Mouse (Mus musculus): ENCODE data around the gene Olfr211. TPM values are rescaled to one million over a fixed set of nuclear protein-coding genes. Genes with fewer than 3 reads are reported as not detected.
"Not testable (repeated sequence)": the region's sequence is repeated elsewhere in the genome, so short reads cannot be mapped to it uniquely, and the experiment has no call there.

Gene Olfr211
- total RNA-seq (2021), result not detected

DNA sequence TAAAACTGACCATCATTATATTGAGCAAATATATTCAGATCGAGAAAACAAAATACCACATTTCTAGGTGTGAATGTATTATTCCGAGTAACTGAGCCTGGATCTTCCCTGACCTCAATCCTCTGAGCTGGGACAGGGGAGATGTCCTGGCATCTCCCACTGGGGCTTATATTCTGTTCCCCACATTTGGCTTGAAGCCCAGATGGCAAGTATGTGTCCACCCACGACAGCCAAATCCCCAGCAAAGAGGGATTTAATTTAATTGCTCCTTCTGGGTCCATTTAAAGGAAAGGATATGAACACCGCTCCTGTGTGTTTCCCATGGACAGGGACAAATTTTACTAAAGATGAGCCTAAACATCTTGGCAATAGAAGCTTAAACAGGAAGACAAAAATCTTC is at the start of gene Olfr211:
Gene Olfr211 (plus strand): TSS at position 301 of the 400 bp plus-strand sequence.
- intact Hi-C loops (cut with DNase I), result no loop called here
- DNase-seq, result no peak

DNA sequence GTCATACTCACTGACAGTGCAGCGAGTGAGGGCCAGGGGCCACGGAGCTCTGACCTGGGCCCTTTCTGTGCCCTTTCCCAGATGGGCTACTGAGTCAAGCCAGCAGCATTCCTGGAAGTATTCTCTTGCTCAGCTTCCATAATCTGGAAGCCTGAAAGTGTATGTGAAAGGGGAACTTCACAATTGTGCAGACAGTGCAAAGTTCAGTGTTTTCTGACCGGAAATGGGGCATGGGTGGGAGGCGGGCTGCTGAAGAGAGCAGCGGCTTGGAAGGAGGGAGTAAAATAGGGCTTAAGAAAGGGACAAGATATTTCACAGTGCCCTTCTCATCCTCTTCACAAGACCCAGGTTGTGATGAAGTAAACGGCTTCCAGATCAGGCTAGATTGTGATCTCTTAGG is 49.4 kb upstream of the Olfr211 start:
- DNase-seq, result no peak

DNA sequence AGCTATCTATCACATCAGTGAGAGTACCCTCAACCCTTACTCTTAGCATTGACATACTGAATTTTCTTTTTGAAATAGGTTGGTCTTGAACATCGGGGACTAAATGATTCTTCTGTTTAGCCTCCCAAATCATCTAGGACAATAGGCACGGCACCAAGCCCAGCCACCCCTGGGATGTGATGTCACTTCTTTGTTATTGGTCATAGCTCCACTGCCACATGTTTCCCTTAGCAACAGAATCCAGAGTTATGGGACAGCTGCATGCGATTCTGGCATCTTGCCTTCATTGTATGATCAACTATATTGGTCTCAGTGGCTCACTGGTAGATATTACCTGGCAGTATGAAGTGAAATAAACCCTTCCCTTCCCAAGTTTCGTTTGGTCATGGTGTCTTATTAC is 48.4 kb upstream of the Olfr211 start:
- intact Hi-C loops (cut with DNase I), result no loop called here
- peak; percentile 17 to 24 for DNase-seq

More for the DNA sequence above, 49.4 kb upstream of the Olfr211 start:
- intact Hi-C loops (cut with DNase I), result no loop called here

DNA sequence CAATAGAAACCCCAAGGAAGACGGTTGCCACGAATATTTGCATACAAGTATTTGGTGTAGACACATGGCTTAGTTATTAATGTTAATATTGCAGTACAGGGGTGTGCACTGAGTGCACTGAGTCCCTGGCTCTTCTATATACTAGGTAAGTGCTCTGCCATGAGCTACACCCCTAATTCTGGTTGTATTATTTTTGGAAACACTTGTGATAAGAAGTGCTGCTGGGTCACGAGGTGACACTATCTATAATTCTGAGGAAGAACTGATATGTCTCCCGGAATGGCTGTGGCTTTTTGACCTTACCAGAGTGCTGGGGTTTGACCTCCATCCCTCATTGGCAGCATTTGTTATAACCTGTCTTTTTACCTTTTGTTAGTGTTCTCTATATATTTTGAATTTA is 48.0 kb upstream of the Olfr211 start:
- DNase-seq, result peak; percentile 28 to 51
- intact Hi-C loops (cut with DNase I), result no loop called here

DNA sequence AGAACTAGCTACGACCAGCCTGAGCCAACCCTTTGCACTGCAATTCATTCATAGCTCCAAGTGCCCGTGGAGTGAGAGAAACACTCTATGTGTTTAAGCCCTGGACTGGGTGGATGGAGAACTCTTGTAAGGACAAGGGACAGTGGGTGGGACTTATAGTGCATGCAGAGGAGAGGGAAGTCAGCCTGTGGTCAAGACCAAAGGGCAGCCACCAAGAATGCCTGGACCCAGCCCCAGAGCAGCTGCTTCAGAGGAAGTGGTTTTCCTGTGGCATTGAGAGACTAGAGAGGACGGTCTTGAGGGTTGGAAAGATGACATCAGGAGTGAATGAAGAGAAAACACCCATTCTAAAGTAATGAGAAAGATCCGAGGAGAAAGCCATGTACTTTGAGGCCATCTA is 33.1 kb upstream of the Olfr211 start:
- intact Hi-C loops (cut with DNase I), result no loop called here
- no peak for DNase-seq

DNA sequence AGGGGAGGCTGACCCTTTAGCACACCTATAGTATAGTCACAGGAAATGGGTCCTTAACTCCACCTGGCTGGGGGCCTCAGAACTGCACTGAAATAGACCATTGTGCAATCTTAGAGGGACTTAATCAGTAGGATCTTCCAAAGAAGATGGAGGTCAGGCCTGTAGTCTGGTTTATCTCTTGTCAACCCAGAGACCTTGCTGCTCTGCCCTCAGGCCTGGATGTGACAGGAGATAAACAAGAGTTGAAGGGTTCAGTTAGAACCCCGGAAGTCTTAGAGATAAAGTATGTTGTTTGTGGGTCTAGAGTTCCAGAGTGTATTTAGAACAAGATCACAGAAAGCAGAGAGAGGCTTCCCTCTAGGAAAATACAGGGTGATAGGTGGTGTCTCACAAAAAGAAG is 32.4 kb upstream of the Olfr211 start:
- DNase-seq, result no peak
- intact Hi-C loops (cut with DNase I), result no loop called here

DNA sequence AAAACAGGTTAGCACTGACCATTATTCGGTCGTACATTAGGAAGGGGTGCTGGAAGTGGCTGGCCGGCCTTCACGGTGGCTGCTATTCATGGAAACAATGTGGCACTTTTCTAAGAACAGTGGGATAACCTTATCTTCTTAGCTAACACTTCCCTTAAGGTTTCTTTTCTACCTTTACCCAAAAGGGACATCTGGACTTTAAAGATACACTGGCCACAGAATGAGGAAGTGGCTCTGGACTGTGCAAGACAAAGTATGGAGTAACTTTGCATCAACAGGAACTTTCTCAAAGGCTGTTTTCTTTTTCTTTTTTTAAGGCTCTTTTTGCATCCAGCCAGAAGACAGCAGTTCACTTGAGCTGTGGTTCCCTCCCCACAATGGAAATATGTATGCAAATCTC is 30.2 kb upstream of the Olfr211 start:
- intact Hi-C loops (cut with DNase I), result no loop called here

DNA sequence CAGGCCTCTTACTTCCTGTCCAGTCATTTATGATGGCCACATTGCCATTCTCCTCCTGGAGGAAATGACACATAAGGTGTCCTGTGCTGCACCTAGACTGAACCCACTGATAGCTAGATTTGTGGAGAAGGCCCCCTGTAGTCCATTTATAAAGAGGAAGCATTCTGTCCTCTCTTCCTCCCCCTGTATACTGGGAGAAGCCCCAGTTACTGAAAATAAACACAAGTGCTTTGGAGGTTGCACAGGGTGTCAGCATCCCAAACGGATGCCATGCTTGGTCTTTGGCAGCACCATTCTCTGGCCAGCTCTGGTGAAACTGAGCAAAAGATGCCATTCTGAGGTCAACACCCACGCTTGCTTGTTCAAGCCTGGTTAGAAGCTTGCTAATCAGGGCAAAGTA is 29.7 kb upstream of the Olfr211 start:
- intact Hi-C loops (cut with DNase I), result no loop called here
- no peak for DNase-seq

More for the DNA sequence above, 30.2 kb upstream of the Olfr211 start:
- DNase-seq, result no peak

DNA sequence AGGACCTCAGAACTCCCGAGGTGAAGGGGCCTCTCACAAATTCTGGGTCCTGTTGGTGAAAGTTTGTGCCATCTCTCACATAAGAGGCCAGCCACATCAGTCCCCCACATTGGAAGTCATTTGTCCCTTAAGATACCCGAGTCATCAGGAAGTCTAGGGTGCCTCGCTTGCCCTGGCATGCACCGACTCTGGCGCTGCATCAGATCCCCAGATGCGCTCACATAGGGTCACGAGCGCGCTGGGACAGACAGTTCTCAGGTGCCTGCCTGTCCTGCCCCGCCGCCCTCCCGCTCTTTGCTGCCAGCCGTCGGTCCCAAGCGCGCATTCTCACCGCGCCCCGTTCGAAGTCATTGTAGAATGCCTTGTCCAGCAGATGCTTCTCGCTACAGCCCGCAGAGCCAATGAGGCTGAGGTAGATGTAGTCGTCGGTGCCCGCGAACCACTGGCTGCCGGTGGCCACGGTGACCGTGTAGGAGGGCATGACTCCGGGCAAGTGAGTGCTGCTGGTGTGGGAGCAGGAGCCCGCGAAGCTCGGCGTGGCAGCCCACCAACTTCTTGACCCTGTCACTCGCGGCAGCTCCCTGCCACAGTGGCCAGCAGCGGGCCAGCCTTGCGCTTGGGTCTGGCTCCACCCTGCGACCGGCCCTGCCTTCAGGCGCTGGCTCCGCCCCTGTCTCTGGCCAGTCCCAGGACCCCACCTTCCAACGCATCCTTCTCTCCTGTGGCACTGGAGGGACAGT is 28.2 kb upstream of the Olfr211 start, which contains the start of gene Alox5:
Gene Alox5 (minus strand): TSS at position 635 of the 740 bp plus-strand sequence.
- peak; percentile 25 to 30 for DNase-seq
- intact Hi-C loops (cut with DNase I), result no loop called here

DNA sequence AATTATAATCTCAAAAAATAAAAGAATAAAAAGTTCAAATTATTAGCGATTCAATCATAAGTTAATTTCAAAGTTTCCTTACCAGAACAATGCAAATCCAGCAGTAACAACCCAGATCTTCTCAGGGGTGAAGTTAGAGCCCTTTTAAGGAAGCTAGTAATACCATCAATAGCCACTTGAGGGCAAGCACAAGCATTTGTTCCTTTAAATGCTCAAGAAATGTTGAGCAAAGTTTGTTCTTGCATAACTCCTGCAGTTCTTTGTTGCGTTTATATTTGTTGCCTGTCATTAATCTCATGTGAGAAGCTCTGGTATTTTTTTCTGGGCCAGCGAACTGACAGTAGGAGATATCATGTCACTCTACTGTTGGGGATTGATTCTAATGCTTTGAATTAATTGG is 20.8 kb upstream of the Olfr211 start:
- intact Hi-C loops (cut with DNase I), result no loop called here
- peak in 1 of 2 experiments; percentile 18 for DNase-seq

DNA sequence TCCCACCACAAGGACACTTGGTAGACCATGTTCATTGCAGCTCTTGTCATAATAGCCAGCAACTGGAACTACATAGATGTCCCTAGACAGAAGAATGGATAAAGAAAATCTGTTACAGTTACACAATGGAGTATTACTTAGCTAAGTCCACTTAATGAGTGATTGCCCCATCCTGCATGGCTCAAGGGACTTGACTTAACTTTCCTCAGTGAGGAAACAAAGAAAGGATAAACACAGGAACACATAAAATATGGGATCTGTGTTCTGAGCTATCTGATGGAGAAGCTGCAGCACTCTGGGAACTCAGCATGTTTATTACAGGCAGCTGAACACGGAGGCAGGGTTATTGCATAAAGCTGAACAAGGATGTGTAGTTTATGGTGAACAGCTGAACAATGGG is 3.8 kb upstream of the Olfr211 start:
- DNase-seq, result no peak
- intact Hi-C loops (cut with DNase I), result no loop called here

DNA sequence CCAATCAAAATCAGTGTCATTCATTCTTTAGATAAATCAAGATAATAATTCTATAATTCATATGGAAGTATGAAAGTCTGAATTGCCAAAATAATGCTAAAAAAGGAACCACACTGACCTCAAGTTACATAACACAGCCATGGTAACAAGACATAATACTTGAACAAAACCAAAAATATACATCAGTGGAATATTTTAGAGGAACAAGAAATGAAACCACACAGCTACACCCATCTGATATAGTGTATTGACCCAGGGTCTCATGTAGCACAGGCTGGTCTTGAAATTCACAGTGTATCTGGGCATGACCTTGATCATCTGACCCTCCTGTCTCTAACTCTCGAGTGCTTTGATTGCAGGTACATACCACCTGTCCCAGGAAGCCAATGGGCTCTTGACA is 2.1 kb upstream of the Olfr211 start:
- intact Hi-C loops (cut with DNase I), result no loop called here
- no peak for DNase-seq

DNA sequence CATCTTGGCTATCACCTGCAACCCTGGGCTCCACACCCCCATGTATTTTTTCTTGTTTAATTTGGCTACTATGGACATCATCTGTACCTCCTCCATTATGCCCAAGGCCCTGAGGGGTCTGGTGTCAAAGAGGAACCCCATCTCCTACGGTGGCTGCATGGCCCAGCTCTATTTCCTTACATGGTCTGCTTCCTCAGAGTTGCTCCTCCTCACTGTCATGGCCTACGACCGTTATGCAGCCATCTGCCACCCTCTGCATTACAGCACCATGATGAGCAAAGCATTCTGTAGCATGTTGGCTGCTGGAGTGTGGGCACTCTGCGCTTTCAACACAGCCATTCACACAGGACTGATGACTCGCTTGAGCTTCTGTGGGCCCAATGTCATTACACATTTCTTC is 4.9 kb downstream of the Olfr211 start:
- intact Hi-C loops (cut with DNase I), result no loop called here
- no peak for DNase-seq

DNA sequence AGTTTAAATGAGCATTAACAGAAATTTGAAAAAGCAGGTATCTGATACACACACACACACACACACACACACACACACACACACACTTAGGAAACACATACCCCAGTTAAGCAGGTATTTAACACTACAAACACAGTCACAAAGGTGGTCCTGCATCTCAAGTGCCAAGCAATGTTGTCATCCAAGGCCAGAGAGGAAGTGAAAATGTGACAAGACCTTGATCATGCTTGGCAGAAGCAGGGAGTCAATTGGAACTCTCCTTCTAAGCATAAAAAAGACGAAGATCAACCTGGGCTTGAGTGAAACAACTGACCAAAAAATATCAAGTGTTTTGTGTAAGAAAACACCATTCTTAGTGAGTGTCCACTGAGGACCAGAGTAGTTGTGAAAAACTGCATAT is 7.1 kb downstream of the Olfr211 start:
- intact Hi-C loops (cut with DNase I), result no loop called here

DNA sequence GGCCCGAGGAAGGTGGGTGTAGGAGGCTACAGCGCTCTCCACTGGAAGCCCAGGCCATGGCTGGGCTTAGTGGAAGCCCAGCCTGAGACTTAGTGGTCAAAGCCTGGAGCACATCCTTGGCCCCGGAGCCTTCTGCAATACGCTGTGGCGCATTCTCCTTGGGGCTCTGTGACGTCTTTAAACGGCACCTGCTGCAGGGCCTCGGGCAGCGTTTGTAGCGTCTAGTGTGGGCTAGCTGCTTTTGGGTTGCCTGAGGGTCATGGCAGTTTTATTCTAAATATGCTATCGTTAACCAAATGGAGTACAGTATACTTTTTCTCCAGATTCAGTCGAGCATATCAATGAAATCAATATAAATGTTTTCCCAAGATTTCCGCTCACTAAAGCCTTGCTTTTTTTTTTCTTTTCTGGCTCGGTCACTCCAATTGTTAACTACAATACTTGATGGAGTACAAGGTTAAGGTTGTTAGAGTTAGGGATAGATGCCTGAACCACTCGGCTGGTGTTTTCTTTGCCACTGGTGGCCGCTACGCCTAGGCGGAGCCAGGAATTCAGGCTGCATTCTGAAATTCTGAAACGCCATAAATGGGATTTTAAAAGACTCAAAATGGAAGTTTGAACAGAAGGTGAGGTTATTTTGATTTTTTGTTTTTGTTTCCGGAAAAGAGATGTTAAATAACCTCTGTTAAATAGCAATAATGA is 17.6 kb downstream of the Olfr211 start, which contains the start of gene Olfr212:
Gene Olfr212 (plus strand): TSS at position 215 of the 702 bp plus-strand sequence.
- DNase-seq; intact Hi-C loops (cut with DNase I): not testable (repeated sequence)

More for the DNA sequence above, 7.1 kb downstream of the Olfr211 start:
- DNase-seq, result no peak

DNA sequence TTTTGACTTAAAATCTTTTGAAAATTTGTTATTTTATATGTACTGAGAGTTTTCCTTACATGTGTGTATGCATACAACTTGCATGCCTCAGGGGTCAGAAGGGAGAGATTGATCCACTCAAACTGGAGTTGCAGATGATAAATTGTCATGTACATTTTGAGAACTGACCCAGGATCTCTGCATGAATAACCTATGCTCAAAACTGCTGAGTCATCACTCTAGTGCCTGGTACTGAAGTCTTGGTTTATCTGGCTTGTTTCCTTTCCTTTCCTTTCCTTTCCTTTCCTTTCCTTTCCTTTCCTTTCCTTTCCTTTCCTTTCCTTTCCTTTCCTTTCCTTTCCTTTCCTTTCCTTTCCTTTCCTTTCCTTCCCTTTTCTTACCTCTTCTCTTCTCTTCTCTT is 25.9 kb downstream of the Olfr211 start:
- no peak for DNase-seq
- intact Hi-C loops (cut with DNase I), result no loop called here

DNA sequence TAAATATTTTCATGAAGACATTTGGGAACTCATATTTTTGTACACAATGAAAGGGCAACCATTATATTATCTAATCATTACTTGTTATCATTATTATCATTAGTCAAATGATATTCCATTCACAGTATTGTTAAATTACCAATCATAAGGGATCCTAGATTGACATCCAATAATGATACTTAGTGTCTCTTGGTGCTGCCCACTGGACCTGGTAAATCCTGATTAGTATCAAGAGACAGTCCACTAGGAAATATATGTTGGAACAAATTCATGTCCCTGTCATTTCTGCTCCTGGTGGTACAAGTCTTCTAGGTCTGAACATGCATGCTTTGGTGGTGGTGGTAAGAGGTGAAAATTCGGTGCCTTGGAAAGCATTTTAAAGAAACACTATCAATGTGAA is 49.3 kb downstream of the Olfr211 start, which contains the start of gene Olfr213:
Gene Olfr213 (plus strand): TSS at position 301 of the 400 bp plus-strand sequence.
- intact Hi-C loops (cut with DNase I), result no loop called here

DNA sequence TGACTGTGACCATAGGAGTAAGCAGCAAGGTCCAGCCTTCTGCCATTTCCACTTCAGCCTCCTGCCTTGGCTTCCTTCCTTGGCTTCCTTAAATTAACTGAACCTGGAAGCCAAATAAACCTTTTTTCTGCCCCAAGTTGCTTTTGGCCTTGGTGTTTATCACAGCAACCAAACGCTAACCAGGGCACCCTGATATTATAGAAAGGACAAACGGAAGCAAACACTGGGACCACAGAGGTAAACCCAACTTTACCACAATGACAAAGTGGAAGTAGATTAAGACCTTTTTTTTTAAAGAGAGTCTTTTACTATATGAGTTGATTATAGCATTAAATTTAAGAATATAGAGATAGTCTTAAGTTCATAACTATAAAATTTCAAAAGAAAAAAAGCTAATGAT is 53.6 kb downstream of the Olfr211 start:
- DNase-seq, result no peak
- intact Hi-C loops (cut with DNase I), result no loop called here

More for the DNA sequence above, 49.3 kb downstream of the Olfr211 start, which contains the start of gene Olfr213:
- no peak for DNase-seq

Measured in heart, postnatal 10 days (tissue).